Mouse (Mus musculus) MEL (cell line): ENCODE data around the gene Pycr1. TPM values are rescaled to one million over a fixed set of nuclear protein-coding genes. Genes with fewer than 3 reads are reported as not detected.

Experiments
- DNase-seq: peaks from one replicate; pipeline ENCODE4 v3.0.0; 2011; ENCODE audit warnings: low read depth, low spot score
- H3K27ac ChIP-seq: 2 replicates; pipeline ENCODE4 v1.5.1; 2012; ENCODE audit warnings: low read depth, mild to moderate bottlenecking, control low read depth, low read length, moderate library complexity; ENCODE audit not compliant: control insufficient read depth
- H3K27me3 ChIP-seq, 2 experiments: fragments of 150-350 bp in 1 of 2; sonication (generic) in 1 of 2; 2 replicates each; pipeline ENCODE4 v1.6.1; 2012; ENCODE audit warnings: low read length in 2 of 2, mild to moderate bottlenecking in 2 of 2, improper control_type of control experiment in 1 of 2, moderate library complexity in 1 of 2; ENCODE audit not compliant: insufficient read depth in 2 of 2, control insufficient read depth in 1 of 2
- H3K36me3 ChIP-seq, 2 experiments: 2 replicates each; pipeline ENCODE4 v1.6.1; 2012 to 2014; ENCODE audit warnings: low read length in 2 of 2, improper control_type of control experiment in 1 of 2, inconsistent platforms in 1 of 2, mild to moderate bottlenecking in 1 of 2; ENCODE audit not compliant: insufficient read depth in 2 of 2, control insufficient read depth in 1 of 2
- H3K4me1 ChIP-seq, 2 experiments: fragments of 150-350 bp in 1 of 2; sonication (generic) in 1 of 2; 2 replicates each; pipeline ENCODE4 v1.6.1; 2012; ENCODE audit warnings: low read length in 2 of 2, improper control_type of control experiment in 1 of 2, mild to moderate bottlenecking in 1 of 2; ENCODE audit not compliant: insufficient read depth in 2 of 2, control insufficient read depth in 1 of 2
- H3K4me3 ChIP-seq, 2 experiments: fragments of 150-350 bp in 1 of 2; sonication (generic) in 1 of 2; 2 replicates each; pipeline ENCODE4 v1.5.1; 2012; ENCODE audit warnings: low read depth in 2 of 2, low read length in 2 of 2, mild to moderate bottlenecking in 2 of 2, moderate library complexity in 2 of 2, control low read depth in 1 of 2, improper control_type of control experiment in 1 of 2; ENCODE audit not compliant: control insufficient read depth in 1 of 2, insufficient read depth in 1 of 2
- H3K79me2 ChIP-seq: 2 replicates; pipeline ENCODE4 v1.6.1; 2012; ENCODE audit warnings: mild to moderate bottlenecking, low read length, moderate library complexity; ENCODE audit not compliant: control insufficient read depth, poor library complexity, insufficient read depth
- H3K9ac ChIP-seq: 2 replicates; pipeline ENCODE4 v1.6.1; 2012; ENCODE audit warnings: low read depth, mild to moderate bottlenecking, control low read depth, low read length, moderate library complexity; ENCODE audit not compliant: control insufficient read depth, poor library complexity, severe bottlenecking
- H3K9me3 ChIP-seq: fragments of 150-350 bp; sonication (generic); replicated peaks from 2 replicates; pipeline ENCODE4 v1.6.1; 2012; ENCODE audit warnings: mild to moderate bottlenecking, low read length, improper control_type of control experiment, moderate library complexity; ENCODE audit not compliant: insufficient read depth
- BHLHE40 ChIP-seq: IDR thresholded peaks from 2 replicates; pipeline ENCODE4 v1.6.1; 2012; ENCODE audit warnings: low read depth, mild to moderate bottlenecking, inconsistent platforms, low read length, improper control_type of control experiment, borderline replicate concordance
- CHD1 ChIP-seq: IDR thresholded peaks from 2 replicates; pipeline ENCODE4 v1.6.1; 2012; ENCODE audit warnings: low read depth, mild to moderate bottlenecking, inconsistent platforms, low read length, improper control_type of control experiment
- CHD2 ChIP-seq: IDR thresholded peaks from 2 replicates; pipeline ENCODE4 v1.6.1; 2011; ENCODE audit warnings: low read length, improper control_type of control experiment
- E2F4 ChIP-seq: IDR thresholded peaks from 2 replicates; pipeline ENCODE4 v1.6.1; 2011; ENCODE audit warnings: low read depth, low read length, improper control_type of control experiment, borderline replicate concordance
- ETS1 ChIP-seq: IDR thresholded peaks from 2 replicates; pipeline ENCODE4 v1.6.1; 2012; ENCODE audit warnings: low read depth, mild to moderate bottlenecking, inconsistent platforms, low read length, improper control_type of control experiment, moderate library complexity
- HCFC1 ChIP-seq: IDR thresholded peaks from 2 replicates; pipeline ENCODE4 v1.6.1; 2012; ENCODE audit warnings: low read depth, mild to moderate bottlenecking, inconsistent platforms, low read length, improper control_type of control experiment, moderate library complexity
- KAT2A ChIP-seq: conservative IDR thresholded peaks from 2 replicates; pipeline ENCODE4 v1.6.1; 2012; ENCODE audit warnings: low read depth, low read length, improper control_type of control experiment, inconsistent platforms
- MYB ChIP-seq: IDR thresholded peaks from 2 replicates; pipeline ENCODE4 v1.6.1; 2011; ENCODE audit warnings: mild to moderate bottlenecking, low read depth, low read length, improper control_type of control experiment
- POLR2A ChIP-seq, 2 experiments: IDR thresholded peaks; 2 replicates each; pipeline ENCODE4 v1.6.1; 2011 to 2012; ENCODE audit warnings: low read length in 2 of 2, mild to moderate bottlenecking in 2 of 2, control low read depth in 1 of 2, improper control_type of control experiment in 1 of 2, low read depth in 1 of 2, moderate library complexity in 1 of 2; ENCODE audit not compliant: control insufficient read depth in 1 of 2, insufficient read depth in 1 of 2, poor library complexity in 1 of 2
- POLR2AphosphoS2 ChIP-seq: IDR thresholded peaks from 2 replicates; pipeline ENCODE4 v1.6.1; 2011; ENCODE audit warnings: low read length, improper control_type of control experiment
- POLR2AphosphoS5 ChIP-seq: IDR thresholded peaks from 2 replicates; pipeline ENCODE4 v1.6.1; 2012; ENCODE audit warnings: low read depth, borderline replicate concordance, mild to moderate bottlenecking, inconsistent platforms, low read length, moderate library complexity, mixed read lengths
- RCOR1 ChIP-seq: IDR thresholded peaks from 2 replicates; pipeline ENCODE4 v1.6.1; 2012; ENCODE audit warnings: low read depth, mild to moderate bottlenecking, inconsistent platforms, low read length, improper control_type of control experiment
- SIN3A ChIP-seq: IDR thresholded peaks from 2 replicates; pipeline ENCODE4 v1.6.1; 2012; ENCODE audit warnings: low read length, improper control_type of control experiment, inconsistent platforms
- SMC3 ChIP-seq: IDR thresholded peaks from 2 replicates; pipeline ENCODE4 v1.6.1; 2011; ENCODE audit warnings: low read depth, low read length, improper control_type of control experiment
- UBTF ChIP-seq: IDR thresholded peaks from 2 replicates; pipeline ENCODE4 v1.6.1; 2012; ENCODE audit warnings: low read depth, mild to moderate bottlenecking, inconsistent platforms, low read length, improper control_type of control experiment, moderate library complexity, borderline replicate concordance; ENCODE audit not compliant: insufficient read depth
- USF1 ChIP-seq: IDR thresholded peaks from 2 replicates; pipeline ENCODE4 v1.6.1; 2014; ENCODE audit warnings: low read depth, mild to moderate bottlenecking, inconsistent platforms, low read length, improper control_type of control experiment, moderate library complexity
- USF2 ChIP-seq, 2 experiments: IDR thresholded peaks; 2 replicates each; pipeline ENCODE4 v1.6.1; 2011 to 2012; ENCODE audit warnings: improper control_type of control experiment in 2 of 2, low read length in 2 of 2, borderline replicate concordance in 1 of 2, inconsistent platforms in 1 of 2, low read depth in 1 of 2, mild to moderate bottlenecking in 1 of 2; ENCODE audit not compliant: insufficient read depth in 1 of 2
- ZKSCAN1 ChIP-seq: IDR thresholded peaks from 2 replicates; pipeline ENCODE4 v1.6.1; 2012; ENCODE audit warnings: low read depth, mild to moderate bottlenecking, inconsistent platforms, low read length, improper control_type of control experiment, moderate library complexity
- ZNF384 ChIP-seq: IDR thresholded peaks from 2 replicates; pipeline ENCODE4 v1.6.1; 2012; ENCODE audit warnings: low read depth, mild to moderate bottlenecking, inconsistent platforms, low read length, improper control_type of control experiment
- polyA plus RNA-seq, 2 experiments: library from polyadenylated mRNA; stranded (reverse) in 1 of 2; unstranded in 1 of 2; fragments of >175 nt in 1 of 2; fragments of >200 nt in 1 of 2; gene quantifications; 2 replicates each; pipeline versions ENCODE4 v1.2.1 to v1.2.4; 2012; ENCODE audit warnings: low replicate concordance in 2 of 2, low read depth in 1 of 2; ENCODE audit not compliant: insufficient read length in 2 of 2, insufficient read depth in 1 of 2, missing spikeins in 1 of 2
- total RNA-seq: library from RNA; depleted of rRNA; stranded (reverse); fragments of 300-350 nt; gene quantifications from 2 replicates; pipeline ENCODE4 v1.2.3, GENCODE M21; 2012

The Pycr1 gene
- total and polyA plus RNA-seq, 3 experiments = 2.6 to 15.3 TPM; not detected in 1

- TF ChIP-seq CHD2 (0 out of 2 replicates have a peak, but pooled peaks have one; percentile 20), USF2 (IDR thresholded peaks at IDR 0.05; ENCODE audit: borderline replicate concordance in 1 of 2, insufficient read depth in 1 of 2, low read depth in 1 of 2, low read length in 2 of 2) (no peak), POLR2A (IDR thresholded peaks at IDR 0.05; ENCODE audit: control insufficient read depth in 1 of 2, insufficient read depth in 1 of 2, low read depth in 1 of 2, low read length in 2 of 2, poor library complexity in 1 of 2) (peak; percentile 89 to 92)
Observed at GRCm38 (mm10) chr11:120617519-120618112, 26.0 kb downstream of the Pycr1 start, which contains the start of gene Pcyt2 (continued).

GRCm38 (mm10) chr11:120616617-120617294 is 26.8 kb downstream of the Pycr1 start:
- Histone ChIP-seq H3K9ac (peak overlapping the region; percentile 90), H3K4me3 (peak overlapping the region; percentile 88 to 93), H3K27me3 (no peaks in the 10 kb centered on the region), H3K79me2 (peaks cover 23% of the 10 kb centered on the region), H3K27ac (peak overlapping the region; percentile 57), H3K4me1 (peaks cover 0 to 10% of the 10 kb centered on the region in 2 experiments; a peak in 3 of 4 replicates), H3K36me3 (peaks cover 4 to 8% of the 10 kb centered on the region in 2 experiments), H3K9me3 (no peaks in the 10 kb centered on the region)
- peak; percentile 32 for DNase-seq
- TF ChIP-seq CHD1 (0 out of 2 replicates have a peak, but pooled peaks have one; percentile 19), BHLHE40 (no peak)

GRCm38 (mm10) chr11:120615606-120616203 is 27.9 kb downstream of the Pycr1 start:
- Histone ChIP-seq H3K27me3 (no peaks in the 10 kb centered on the region), H3K27ac (no peak overlapping the region), H3K4me3 (no peak overlapping the region), H3K79me2 (peaks cover 23% of the 10 kb centered on the region), H3K4me1 (peaks cover 0 to 10% of the 10 kb centered on the region in 2 experiments; a peak in 3 of 4 replicates), H3K9me3 (no peaks in the 10 kb centered on the region), H3K9ac (no peak overlapping the region), H3K36me3 (peaks cover 4 to 8% of the 10 kb centered on the region in 2 experiments)
- DNase-seq = no peak
- TF ChIP-seq USF2 (IDR thresholded peaks at IDR 0.05; ENCODE audit: borderline replicate concordance in 1 of 2, insufficient read depth in 1 of 2, low read depth in 1 of 2, low read length in 2 of 2) = no peak
- TF ChIP-seq POLR2AphosphoS5 = no peak
- no peak for TF ChIP-seq ZNF384
- TF ChIP-seq ZKSCAN1 = no peak
- no peak for TF ChIP-seq BHLHE40

- peaks cover 23% of the 10 kb centered on the region for H3K79me2 ChIP-seq
- H3K9ac ChIP-seq = no peak overlapping the region
- H3K27ac ChIP-seq = no peak overlapping the region
- DNase-seq = no peak
- H3K4me3 ChIP-seq = no peak overlapping the region
- no peaks in the 10 kb centered on the region for H3K9me3 ChIP-seq
- no peaks in the 10 kb centered on the region for H3K27me3 ChIP-seq
- peaks cover 4 to 8% of the 10 kb centered on the region in 2 experiments for H3K36me3 ChIP-seq
- H3K4me1 ChIP-seq = peaks cover 0 to 10% of the 10 kb centered on the region in 2 experiments; a peak in 3 of 4 replicates
- TF ChIP-seq E2F4 (no peak), SMC3 (no peak), CHD2 (no peak), RCOR1 (no peak), UBTF (no peak), ZKSCAN1 (no peak), ETS1 (no peak), SIN3A (no peak), MYB (no peak), KAT2A (no peak), POLR2AphosphoS2 (no peak), POLR2AphosphoS5 (no peak), USF1 (no peak), BHLHE40 (no peak), USF2 (IDR thresholded peaks at IDR 0.05; ENCODE audit: borderline replicate concordance in 1 of 2, insufficient read depth in 1 of 2, low read depth in 1 of 2, low read length in 2 of 2) (no peak), HCFC1 (no peak)
Observed at GRCm38 (mm10) chr11:120615167-120615566, 28.4 kb downstream of the Pycr1 start.
